Mouse (Mus musculus): ENCODE results near the gene Atg3. TPM values are rescaled to one million over a fixed set of nuclear protein-coding genes. Genes with fewer than 3 reads are reported as not detected.

Atg3 gene
- total and polyA plus RNA-seq, 3 experiments: 25.8 to 39.8 TPM; not detected in 1

GRCm38 (mm10) chr16:45222771-45223170 is 64.2 kb downstream of the Atg3 start:
- Histone ChIP-seq H3K79me2 (ENCODE audit: control insufficient read depth, insufficient read depth, low read length, poor library complexity) (no peaks in the 10 kb centered on the region), H3K9me3 (replicated peaks; ENCODE audit: insufficient read depth, low read length) (no peaks in the 10 kb centered on the region), H3K9ac (ENCODE audit: control insufficient read depth, low read depth, low read length, poor library complexity, severe bottlenecking) (no peak overlapping the region), H3K36me3 (ENCODE audit: control insufficient read depth in 1 of 2, insufficient read depth in 2 of 2, low read length in 2 of 2) (no peaks in the 10 kb centered on the region), H3K27me3 (ENCODE audit: control insufficient read depth in 1 of 2, insufficient read depth in 2 of 2, low read length in 2 of 2) (no peaks in the 10 kb centered on the region), H3K4me1 (ENCODE audit: control insufficient read depth in 1 of 2, insufficient read depth in 2 of 2, low read length in 2 of 2) (no peaks in the 10 kb centered on the region; a peak in 1 of 4 replicates), H3K27ac (ENCODE audit: control insufficient read depth, low read depth, low read length) (no peak overlapping the region), H3K4me3 (ENCODE audit: control insufficient read depth in 1 of 2, insufficient read depth in 1 of 2, low read depth in 2 of 2, low read length in 2 of 2) (no peak overlapping the region)
- TF ChIP-seq ZNF384 (IDR thresholded peaks at IDR 0.05; ENCODE audit: low read depth, low read length): no peak
- no peak for TF ChIP-seq NRF1 (IDR thresholded peaks at IDR 0.05; ENCODE audit: insufficient read depth, low read depth, low read length, poor library complexity, severe bottlenecking)
- no peak for TF ChIP-seq ETS1 (IDR thresholded peaks at IDR 0.05; ENCODE audit: low read depth, low read length)
- TF ChIP-seq POLR2AphosphoS5 (IDR thresholded peaks at IDR 0.05; ENCODE audit: borderline replicate concordance, low read depth, low read length): no peak
- TF ChIP-seq SMC3 (IDR thresholded peaks at IDR 0.05; ENCODE audit: low read depth, low read length): no peak
- TF ChIP-seq CTCF (IDR thresholded peaks at IDR 0.05 in 2 of 3, conservative IDR thresholded peaks at IDR 0.05 in 1 of 3; ENCODE audit: control insufficient read depth in 1 of 3, insufficient read depth in 1 of 3, low read depth in 2 of 3, low read length in 3 of 3, poor library complexity in 1 of 3, severe bottlenecking in 1 of 3): no peak
- no peak for TF ChIP-seq JUND (IDR thresholded peaks at IDR 0.05; ENCODE audit: low read depth, low read length)
- no peak for TF ChIP-seq USF2 (IDR thresholded peaks at IDR 0.05; ENCODE audit: borderline replicate concordance in 1 of 2, insufficient read depth in 1 of 2, low read depth in 1 of 2, low read length in 2 of 2)
- no peak for TF ChIP-seq KAT2A (conservative IDR thresholded peaks at IDR 0.05; ENCODE audit: low read depth, low read length)
- no peak for TF ChIP-seq RAD21 (IDR thresholded peaks at IDR 0.05; ENCODE audit: low read depth, low read length)
- DNase-seq (ENCODE audit: low read depth, low spot score): no peak

- no peaks in the 10 kb centered on the region for H3K36me3 ChIP-seq (ENCODE audit: control insufficient read depth in 1 of 2, insufficient read depth in 2 of 2, low read length in 2 of 2)
- H3K4me3 ChIP-seq (ENCODE audit: control insufficient read depth in 1 of 2, insufficient read depth in 1 of 2, low read depth in 2 of 2, low read length in 2 of 2): no peak within 1 kb of the TSS
- no peaks in the 10 kb centered on the region for H3K27me3 ChIP-seq (ENCODE audit: control insufficient read depth in 1 of 2, insufficient read depth in 2 of 2, low read length in 2 of 2)
- H3K27ac ChIP-seq (ENCODE audit: control insufficient read depth, low read depth, low read length): no peak within 1 kb of the TSS
- no peaks in the 10 kb centered on the region for H3K9me3 ChIP-seq (replicated peaks; ENCODE audit: insufficient read depth, low read length)
- TF ChIP-seq BHLHE40 (IDR thresholded peaks at IDR 0.05; ENCODE audit: borderline replicate concordance, low read depth, low read length): no peak
- TF ChIP-seq MYB (IDR thresholded peaks at IDR 0.05; ENCODE audit: low read depth, low read length): no peak
- TF ChIP-seq RCOR1 (IDR thresholded peaks at IDR 0.05; ENCODE audit: low read depth, low read length): no peak
- TF ChIP-seq ETS1 (IDR thresholded peaks at IDR 0.05; ENCODE audit: low read depth, low read length): no peak
- TF ChIP-seq GABPA (IDR thresholded peaks at IDR 0.05; ENCODE audit: low read depth, low read length): no peak
- no peak for TF ChIP-seq ELF1 (IDR thresholded peaks at IDR 0.05; ENCODE audit: low read depth, low read length)
- TF ChIP-seq POLR2AphosphoS5 (IDR thresholded peaks at IDR 0.05; ENCODE audit: borderline replicate concordance, low read depth, low read length): no peak
- TF ChIP-seq TAL1 (IDR thresholded peaks at IDR 0.05; ENCODE audit: low read length): no peak
- no peak for TF ChIP-seq TBP (IDR thresholded peaks at IDR 0.05; ENCODE audit: low read depth, low read length)
- no peak for TF ChIP-seq MYC (IDR thresholded peaks at IDR 0.05; ENCODE audit: low read depth, low read length)
- no peak for TF ChIP-seq ZMIZ1 (IDR thresholded peaks at IDR 0.05; ENCODE audit: low read depth, low read length)
- no peak for TF ChIP-seq USF1 (IDR thresholded peaks at IDR 0.05; ENCODE audit: low read depth, low read length)
- TF ChIP-seq RAD21 (IDR thresholded peaks at IDR 0.05; ENCODE audit: low read depth, low read length): no peak
- TF ChIP-seq MAFK (IDR thresholded peaks at IDR 0.05; ENCODE audit: borderline replicate concordance, low read depth, low read length): no peak
- TF ChIP-seq POLR2A (IDR thresholded peaks at IDR 0.05; ENCODE audit: control insufficient read depth in 1 of 2, insufficient read depth in 1 of 2, low read depth in 1 of 2, low read length in 2 of 2, poor library complexity in 1 of 2): no peak
- no peak for TF ChIP-seq MEF2A (IDR thresholded peaks at IDR 0.05; ENCODE audit: extremely low read depth, insufficient replicate concordance, low read depth, low read length, poor library complexity, severe bottlenecking)
- no peak for TF ChIP-seq CHD1 (IDR thresholded peaks at IDR 0.05; ENCODE audit: low read depth, low read length)
- TF ChIP-seq POLR2AphosphoS2 (IDR thresholded peaks at IDR 0.05; ENCODE audit: low read length): no peak
- TF ChIP-seq SMC3 (IDR thresholded peaks at IDR 0.05; ENCODE audit: low read depth, low read length): no peak
- H3K4me1 ChIP-seq (ENCODE audit: control insufficient read depth in 1 of 2, insufficient read depth in 2 of 2, low read length in 2 of 2): no peaks in the 10 kb centered on the region; a peak in 1 of 4 replicates
- no peak within 1 kb of the TSS for H3K9ac ChIP-seq (ENCODE audit: control insufficient read depth, low read depth, low read length, poor library complexity, severe bottlenecking)
- DNase-seq (ENCODE audit: low read depth, low spot score): no peak
- no peaks in the 10 kb centered on the region for H3K79me2 ChIP-seq (ENCODE audit: control insufficient read depth, insufficient read depth, low read length, poor library complexity)
Observed at GRCm38 (mm10) chr16:45223648-45224388, 65.2 kb downstream of the Atg3 start, which contains the start of gene Btla. Btla (plus strand) TSS chr16:45224315.
